Mouse (Mus musculus) heart, embryonic 13.5 days (tissue): Measurements from ENCODE around the gene Apopt1. TPM values are rescaled to one million over a fixed set of nuclear protein-coding genes. Genes with fewer than 3 reads are reported as not detected.

Source experiments
- ATAC-seq: fragments of 200-750 bp; cut with Nextera tagmentation; 2 replicates; pipeline ENCODE4 v1.8.0; 2017; ENCODE audit warnings: moderate TSS enrichment; ENCODE audit not compliant: insufficient number of reproducible peaks, low FRiP score, low TSS enrichment; ENCODE audit errors: extremely low read depth
- H3K27ac ChIP-seq: fragments of 300-500 bp; sonication (generic); replicated peaks from 2 replicates; pipeline ENCODE4 v1.5.1; 2015; ENCODE audit warnings: moderate library complexity, mild to moderate bottlenecking, inconsistent platforms
- H3K27me3 ChIP-seq: fragments of 300-500 bp; sonication (generic); replicated peaks from 2 replicates; pipeline ENCODE4 v1.6.1; 2015; ENCODE audit warnings: mild to moderate bottlenecking, inconsistent platforms
- H3K36me3 ChIP-seq: fragments of 300-500 bp; sonication (generic); 2 replicates; pipeline ENCODE4 v1.6.1; 2015; ENCODE audit warnings: mild to moderate bottlenecking, inconsistent platforms
- H3K4me1 ChIP-seq: fragments of 300-500 bp; sonication (generic); 2 replicates; pipeline ENCODE4 v1.6.1; 2015; ENCODE audit warnings: inconsistent platforms
- H3K4me2 ChIP-seq: fragments of 300-500 bp; sonication (generic); 2 replicates; pipeline ENCODE4 v1.6.1; 2015; ENCODE audit warnings: inconsistent platforms, mild to moderate bottlenecking, moderate library complexity
- H3K4me3 ChIP-seq: fragments of 300-500 bp; sonication (generic); 2 replicates; pipeline ENCODE4 v1.5.1; 2015; ENCODE audit warnings: moderate library complexity, mild to moderate bottlenecking, inconsistent platforms
- H3K9ac ChIP-seq: fragments of 300-500 bp; sonication (generic); 2 replicates; pipeline ENCODE4 v1.6.1; 2015; ENCODE audit warnings: inconsistent platforms, mild to moderate bottlenecking, moderate library complexity
- H3K9me3 ChIP-seq: fragments of 300-500 bp; sonication (generic); 2 replicates; pipeline ENCODE4 v1.6.1; 2016; ENCODE audit warnings: inconsistent platforms
- WGBS: fragments of 180-500 bp; shearing (Covaris S2); methylation state at CpG from one replicate; pipeline ENCODE4 v1.1.7; 2015; ENCODE audit warnings: mixed read lengths; 5-methylcytosine and 5-hydroxymethylcytosine counted together
- polyA plus RNA-seq: library from polyadenylated mRNA; unstranded; fragments of >200 nt; fragmentation: Nextera tagmentation; extraction: Ambion mirVana; gene quantifications from 2 replicates; pipeline ENCODE4 v1.2.1, GENCODE M21; 2015

The Apopt1 gene
- polyA plus RNA-seq, 1 experiment from 2014 or later = 41.0 TPM

- no peak overlapping the region for H3K4me2 ChIP-seq
- H3K4me1 ChIP-seq = peaks cover 72% of the 10 kb centered on the region
- peak overlapping the region; percentile 70 for H3K9ac ChIP-seq
- peak overlapping the region; percentile 91 for H3K27ac ChIP-seq
- H3K4me3 ChIP-seq = no peak overlapping the region
- peaks cover 34% of the 10 kb centered on the region for H3K36me3 ChIP-seq
- 57% methylated on average over 5 of the region's 5 CpGs for WGBS
- no peaks in the 10 kb centered on the region for H3K9me3 ChIP-seq
- no peaks in the 10 kb centered on the region for H3K27me3 ChIP-seq
- no peak for ATAC-seq
Observed at GRCm38 (mm10) chr12:111682003-111682402, 31.1 kb upstream of the Apopt1 start.

GRCm38 (mm10) chr12:111682806-111683205 is 30.3 kb upstream of the Apopt1 start:
- no peak overlapping the region for H3K4me3 ChIP-seq
- H3K27ac ChIP-seq = peak overlapping the region; percentile 91
- H3K9ac ChIP-seq = peak overlapping the region; percentile 70
- H3K4me1 ChIP-seq = peaks cover 72% of the 10 kb centered on the region
- no peaks in the 10 kb centered on the region for H3K9me3 ChIP-seq
- H3K4me2 ChIP-seq = peak overlapping the region; percentile 42
- no peak for ATAC-seq
- no peaks in the 10 kb centered on the region for H3K27me3 ChIP-seq
- peaks cover 34% of the 10 kb centered on the region for H3K36me3 ChIP-seq
- 43% methylated on average over 5 of the region's 5 CpGs for WGBS

DNA sequence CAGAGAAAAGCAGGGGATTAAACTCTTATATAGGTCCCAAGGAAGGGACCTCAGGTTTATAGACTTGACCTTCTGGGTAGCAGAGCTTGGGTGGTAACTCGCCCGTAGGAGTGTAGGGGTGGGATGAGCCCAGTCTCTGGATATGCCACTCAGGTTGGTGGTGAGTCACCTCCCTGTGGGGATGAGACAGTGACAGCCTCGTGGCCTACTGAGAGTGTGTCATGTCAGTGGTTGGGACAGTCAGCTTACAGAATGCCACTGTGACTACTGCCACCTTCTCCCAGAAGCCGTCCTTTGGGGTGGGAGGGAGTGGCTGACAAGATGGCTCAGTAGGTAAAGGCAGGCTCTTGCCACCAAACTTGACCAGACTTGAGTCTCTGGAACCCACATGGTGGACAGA is 26.7 kb upstream of the Apopt1 start:
- ATAC-seq = no peak
- H3K4me2 ChIP-seq = no peak overlapping the region
- peak overlapping the region; percentile 96 for H3K27ac ChIP-seq
- 78% methylated on average over 4 of the region's 4 CpGs for WGBS
- peaks cover 20% of the 10 kb centered on the region for H3K36me3 ChIP-seq
- H3K9ac ChIP-seq = peak overlapping the region; percentile 68; the same call in 1 of the 2 replicates
- no peaks in the 10 kb centered on the region for H3K9me3 ChIP-seq
- no peaks in the 10 kb centered on the region for H3K27me3 ChIP-seq
- peaks cover 79% of the 10 kb centered on the region for H3K4me1 ChIP-seq
- H3K4me3 ChIP-seq = no peak overlapping the region

DNA sequence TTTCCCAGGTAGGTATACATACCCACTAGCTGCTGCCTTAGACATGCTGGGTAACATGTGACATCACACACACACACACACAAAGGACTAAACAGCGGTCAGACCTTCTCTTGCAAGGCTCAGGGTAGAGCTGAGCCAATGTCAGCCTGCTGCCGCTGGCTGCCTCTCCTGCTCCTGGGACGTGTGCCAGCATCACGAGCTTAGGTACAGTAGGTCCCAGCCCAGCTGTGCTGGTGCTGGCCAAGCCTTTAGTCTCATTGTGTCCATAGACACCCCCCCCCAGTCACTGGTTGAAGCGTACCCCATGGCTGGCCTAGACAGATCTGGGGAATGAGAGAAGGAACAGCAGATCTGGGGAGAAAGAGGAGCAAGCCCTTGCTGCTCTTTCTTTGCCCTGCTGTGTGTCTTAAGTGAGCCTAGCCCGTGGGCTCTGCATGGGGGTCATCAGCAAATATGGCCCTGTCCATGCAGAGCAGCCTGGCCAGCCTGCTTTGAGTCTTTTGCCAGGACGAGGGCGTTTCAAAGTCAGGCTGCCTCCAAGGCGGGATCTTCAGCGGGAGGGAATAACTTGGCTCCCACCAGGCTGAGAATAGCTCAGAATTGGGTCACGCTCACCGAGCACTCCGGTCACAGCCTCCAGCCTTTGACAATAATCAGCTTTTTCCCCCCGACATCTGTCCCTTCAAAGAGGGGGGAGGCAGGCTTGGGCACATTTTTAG is 25.6 kb upstream of the Apopt1 start:
- Histone ChIP-seq H3K4me1 (peaks cover 77% of the 10 kb centered on the region), H3K27ac (peak overlapping the region; percentile 96), H3K4me3 (no peak overlapping the region), H3K36me3 (peaks cover 15% of the 10 kb centered on the region), H3K4me2 (peak overlapping the region; percentile 34), H3K9me3 (no peaks in the 10 kb centered on the region), H3K9ac (peak overlapping the region; percentile 68), H3K27me3 (no peaks in the 10 kb centered on the region)
- ATAC-seq = peak; percentile 39
- WGBS = 14% methylated on average over 14 of the region's 14 CpGs

GRCm38 (mm10) chr12:111688069-111688428 is 25.0 kb upstream of the Apopt1 start:
- ATAC-seq = no peak
- Histone ChIP-seq H3K9me3 (no peaks in the 10 kb centered on the region), H3K36me3 (peaks cover 11% of the 10 kb centered on the region), H3K27me3 (no peaks in the 10 kb centered on the region), H3K9ac (peak overlapping the region; percentile 68), H3K4me1 (peaks cover 75% of the 10 kb centered on the region), H3K4me2 (peak overlapping the region; percentile 34), H3K4me3 (no peak overlapping the region), H3K27ac (peak overlapping the region; percentile 96)
- 9% methylated on average over 2 of the region's 2 CpGs for WGBS

DNA sequence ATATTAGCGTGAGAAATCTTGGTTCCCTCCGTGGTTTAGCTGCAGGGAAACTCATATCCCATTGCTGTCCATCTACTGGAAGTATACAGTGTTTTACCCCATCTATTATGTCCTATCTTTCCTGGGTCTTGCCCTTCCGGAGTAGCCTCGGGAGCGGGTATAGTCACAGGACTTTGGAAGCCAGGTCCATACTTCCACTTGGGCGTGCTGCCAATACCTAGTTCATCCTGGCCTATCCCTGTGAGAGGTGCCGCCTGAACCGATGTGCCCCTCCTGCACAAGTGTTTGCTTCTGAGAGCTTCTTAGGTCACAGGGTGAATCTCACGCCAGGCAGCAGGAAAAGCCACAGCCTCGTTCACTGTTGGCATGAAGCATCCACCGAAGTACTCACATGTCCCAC is 23.6 kb upstream of the Apopt1 start:
- no peak overlapping the region for H3K9ac ChIP-seq
- H3K27ac ChIP-seq = 0 out of 2 replicates have a peak overlapping the region, but pooled peaks have one; percentile 7
- 60% methylated on average over 11 of the region's 11 CpGs for WGBS
- peaks cover 77% of the 10 kb centered on the region for H3K4me1 ChIP-seq
- no peak overlapping the region for H3K4me3 ChIP-seq
- ATAC-seq = no peak
- H3K36me3 ChIP-seq = 0 out of 2 replicates have a peak, but pooled peaks cover 2% of the 10 kb centered on the region
- no peak overlapping the region for H3K4me2 ChIP-seq
- H3K27me3 ChIP-seq = no peaks in the 10 kb centered on the region
- no peaks in the 10 kb centered on the region for H3K9me3 ChIP-seq

DNA sequence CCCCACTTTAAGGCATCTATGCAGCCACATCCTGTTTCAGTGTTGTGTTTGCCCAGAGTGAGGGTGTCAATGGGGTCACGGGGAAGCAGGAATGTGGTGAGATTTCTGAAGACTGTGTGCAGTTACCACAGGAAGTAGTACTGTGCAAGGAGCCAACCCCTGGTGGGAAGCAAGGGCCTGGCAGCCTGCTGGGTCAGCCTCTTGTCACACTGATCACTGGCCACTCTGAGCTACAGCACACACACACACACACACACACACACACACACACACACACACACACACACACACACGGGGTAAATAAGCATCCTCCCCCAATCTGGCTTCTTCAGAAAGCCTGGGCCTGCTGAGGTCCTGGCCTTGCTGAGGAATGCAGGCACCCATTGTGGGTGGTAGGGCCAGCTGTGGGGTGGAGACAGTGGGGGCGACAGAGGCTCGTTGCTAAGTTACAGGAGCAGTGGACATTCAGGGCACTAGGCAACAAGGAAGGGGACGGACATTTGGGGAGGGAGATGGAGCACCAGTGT is 21.7 kb upstream of the Apopt1 start:
- ATAC-seq = no peak
- H3K27ac ChIP-seq = 0 out of 2 replicates have a peak overlapping the region, but pooled peaks have one; percentile 34
- H3K4me1 ChIP-seq = peaks cover 79% of the 10 kb centered on the region
- no peak overlapping the region for H3K4me3 ChIP-seq
- no peaks in the 10 kb centered on the region for H3K36me3 ChIP-seq
- H3K27me3 ChIP-seq = no peaks in the 10 kb centered on the region
- H3K4me2 ChIP-seq = no peak overlapping the region
- H3K9me3 ChIP-seq = no peaks in the 10 kb centered on the region
- WGBS = 32% methylated on average over 5 of the region's 5 CpGs
- peak overlapping the region; percentile 52; the same call in 1 of the 2 replicates for H3K9ac ChIP-seq

DNA sequence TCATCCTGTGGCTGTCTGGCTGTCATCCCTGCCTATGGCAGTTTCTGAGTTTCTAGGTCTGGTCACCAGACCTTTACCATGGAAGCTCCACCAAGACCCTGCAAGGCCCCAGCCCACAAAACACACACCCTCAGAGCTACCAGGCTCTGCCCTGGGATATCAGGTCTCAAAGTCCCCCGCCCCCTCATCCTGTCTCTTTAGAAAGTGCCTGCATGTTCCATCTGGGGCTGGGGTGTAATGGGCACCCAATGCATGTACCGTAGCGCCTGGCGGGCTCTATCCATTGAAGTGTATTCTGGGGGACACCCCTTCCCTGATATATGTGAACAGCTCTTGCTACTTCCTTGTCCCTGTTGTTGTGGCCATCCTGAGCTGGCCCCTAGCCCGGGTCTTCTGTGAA is 20.2 kb upstream of the Apopt1 start:
- 84% methylated on average over 5 of the region's 5 CpGs for WGBS
- Histone ChIP-seq H3K4me1 (peaks cover 64% of the 10 kb centered on the region), H3K4me2 (no peak overlapping the region), H3K36me3 (no peaks in the 10 kb centered on the region), H3K9me3 (no peaks in the 10 kb centered on the region), H3K27me3 (no peaks in the 10 kb centered on the region), H3K27ac (no peak overlapping the region), H3K4me3 (no peak overlapping the region), H3K9ac (no peak overlapping the region)
- no peak for ATAC-seq

DNA sequence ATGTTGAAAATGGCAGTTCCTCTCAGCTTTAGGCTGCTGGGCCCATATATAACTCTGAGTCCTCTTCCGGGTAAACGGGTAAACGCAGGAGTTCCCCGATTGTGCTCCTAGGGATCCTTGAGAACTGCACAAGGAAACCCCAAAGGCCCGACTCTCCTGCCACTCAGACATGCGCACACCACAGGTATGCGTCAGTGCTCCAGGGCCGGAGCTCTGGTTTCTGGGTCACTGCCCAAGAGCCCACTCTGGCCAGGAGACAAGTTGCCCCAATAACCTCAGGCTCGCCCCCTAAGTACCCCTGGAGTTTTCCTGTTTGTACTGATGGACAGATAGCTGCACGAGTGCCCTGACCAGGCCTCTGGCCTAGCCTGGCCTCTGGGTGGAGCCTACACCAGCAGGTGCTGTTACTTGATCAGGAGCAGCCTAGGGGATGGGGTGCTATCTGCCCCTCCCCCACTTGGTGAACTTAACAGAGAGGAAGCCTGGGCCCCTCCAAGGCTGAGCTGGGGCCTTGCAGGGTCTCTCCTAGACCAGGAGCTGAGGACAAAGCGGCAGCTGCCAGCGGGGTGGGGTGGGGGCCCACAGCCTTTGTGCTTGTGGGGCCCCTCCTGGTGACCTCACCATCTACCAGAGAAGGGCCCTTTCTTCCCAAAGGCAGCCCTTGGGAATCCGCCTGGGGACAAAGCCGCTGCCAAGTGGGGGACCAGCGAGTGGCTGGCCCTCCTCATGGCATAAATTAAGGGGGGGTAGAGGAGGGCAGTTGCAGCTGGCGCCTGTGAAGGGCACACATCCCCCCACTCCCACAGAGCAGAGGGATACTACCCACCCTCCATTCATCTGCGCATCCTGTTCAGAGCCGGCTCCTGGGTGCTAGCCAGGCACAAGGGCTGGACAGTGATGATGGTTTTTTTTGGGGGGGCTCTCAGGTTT is 19.5 kb upstream of the Apopt1 start:
- peak overlapping the region; percentile 67 for H3K9ac ChIP-seq

GRCm38 (mm10) chr12:111694271-111694781 is 18.7 kb upstream of the Apopt1 start:
- Histone ChIP-seq H3K9ac (peak overlapping the region; percentile 67), H3K27ac (peak overlapping the region; percentile 46), H3K4me2 (peak overlapping the region; percentile 31), H3K9me3 (no peaks in the 10 kb centered on the region), H3K27me3 (no peaks in the 10 kb centered on the region), H3K4me3 (no peak overlapping the region), H3K36me3 (no peaks in the 10 kb centered on the region), H3K4me1 (peaks cover 59% of the 10 kb centered on the region)
- WGBS = 18% methylated on average over 12 of the region's 12 CpGs
- ATAC-seq = no peak

More for the DNA sequence above, 19.5 kb upstream of the Apopt1 start:
- Histone ChIP-seq H3K27me3 (no peaks in the 10 kb centered on the region), H3K36me3 (no peaks in the 10 kb centered on the region), H3K4me2 (peak overlapping the region; percentile 31), H3K4me1 (peaks cover 63% of the 10 kb centered on the region), H3K9me3 (no peaks in the 10 kb centered on the region), H3K4me3 (no peak overlapping the region), H3K27ac (peak overlapping the region; percentile 46)
- WGBS = 53% methylated on average over 18 of the region's 18 CpGs
- ATAC-seq = no peak
